Mouse (Mus musculus) frontal cortex, postnatal 25 days (tissue): ENCODE data around the gene Slc8a3.

Experiments
- DNase-seq, 2 experiments: peaks; one replicate each; pipeline ENCODE4 v3.0.0; 2022; ENCODE audit warnings: low spot score in 2 of 2

Gene Slc8a3

DNA sequence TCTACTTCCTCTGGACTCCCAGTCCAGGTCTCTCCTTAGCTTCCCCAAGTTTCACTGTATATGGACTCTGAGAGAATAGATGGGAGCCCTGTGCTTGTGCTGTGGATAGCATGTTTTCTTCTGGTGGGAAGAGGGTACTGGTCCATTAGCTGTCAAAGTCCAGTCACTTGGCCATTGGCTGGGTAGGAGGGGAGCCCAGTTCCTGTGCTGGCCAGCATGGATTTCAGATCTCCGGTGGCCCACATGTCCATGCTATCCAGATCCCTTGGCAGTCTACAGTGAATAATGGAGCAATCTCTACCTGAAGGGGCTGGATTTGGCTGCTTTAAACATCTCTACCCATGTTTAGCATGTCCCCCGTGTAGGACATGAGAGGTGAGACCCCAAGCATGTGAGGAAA, 148.0 kb downstream of the Slc8a3 start:
- DNase-seq = no peak

DNA sequence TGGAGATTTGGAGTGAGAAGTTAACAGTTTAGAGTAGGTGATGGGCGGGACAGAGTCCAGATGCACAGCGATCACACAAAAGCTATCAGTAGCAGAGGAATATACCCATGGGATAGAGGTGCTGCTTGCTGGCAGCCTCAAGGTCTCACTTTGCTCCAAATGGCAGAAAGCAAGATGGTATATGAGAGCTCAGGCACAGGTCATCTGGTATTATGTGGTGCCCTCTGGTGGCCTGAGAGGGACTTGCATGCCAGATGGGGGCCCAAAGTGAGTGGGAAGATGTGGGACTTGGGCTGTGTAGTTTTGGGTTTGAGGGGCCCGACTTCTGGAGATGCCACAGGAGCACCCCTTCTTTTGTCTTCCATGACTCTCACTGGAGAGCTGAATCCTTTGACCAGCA, 150.9 kb downstream of the Slc8a3 start:
- peak; percentile 50 to 62 for DNase-seq

DNA sequence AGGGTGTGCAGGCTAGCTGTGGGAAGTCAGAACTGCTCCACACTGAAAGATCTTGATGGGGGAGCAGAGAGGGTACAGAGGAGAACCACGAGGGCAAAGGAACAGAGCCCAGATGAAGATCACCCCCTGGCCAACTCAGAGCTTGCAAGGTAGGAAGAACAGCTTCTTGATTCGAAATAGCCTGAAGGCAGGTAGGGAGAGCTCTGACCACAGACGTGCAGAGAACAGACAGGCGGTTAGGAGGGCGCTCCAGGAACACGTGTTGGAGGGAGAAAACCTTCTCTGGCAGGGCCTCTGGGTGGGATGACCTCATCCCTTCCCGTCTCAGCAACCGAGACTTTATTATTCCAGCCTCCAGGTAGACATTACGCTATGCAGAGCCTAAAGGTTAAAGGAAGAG, 157.7 kb downstream of the Slc8a3 start:
- DNase-seq = no peak

DNA sequence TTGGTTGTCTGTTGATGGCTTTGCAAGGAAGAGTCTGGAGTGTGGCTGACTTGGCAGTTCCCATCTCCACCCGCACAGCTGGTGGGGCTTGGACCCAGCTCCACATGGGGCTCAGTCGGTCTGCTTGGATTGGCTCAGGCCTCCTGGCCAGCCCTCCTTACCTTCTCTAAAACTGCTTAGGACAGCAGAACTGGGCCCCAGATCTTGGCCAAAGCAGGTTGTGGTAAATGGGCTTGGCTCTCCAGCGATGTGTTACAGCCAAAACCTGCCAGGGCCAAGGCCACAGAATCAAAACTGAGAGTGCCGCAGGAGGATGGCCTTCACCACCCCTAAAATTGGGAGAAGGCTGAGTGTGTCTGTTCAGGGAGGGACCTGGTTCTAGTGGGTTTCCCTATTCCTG, 159.1 kb downstream of the Slc8a3 start:
- DNase-seq = no peak

DNA sequence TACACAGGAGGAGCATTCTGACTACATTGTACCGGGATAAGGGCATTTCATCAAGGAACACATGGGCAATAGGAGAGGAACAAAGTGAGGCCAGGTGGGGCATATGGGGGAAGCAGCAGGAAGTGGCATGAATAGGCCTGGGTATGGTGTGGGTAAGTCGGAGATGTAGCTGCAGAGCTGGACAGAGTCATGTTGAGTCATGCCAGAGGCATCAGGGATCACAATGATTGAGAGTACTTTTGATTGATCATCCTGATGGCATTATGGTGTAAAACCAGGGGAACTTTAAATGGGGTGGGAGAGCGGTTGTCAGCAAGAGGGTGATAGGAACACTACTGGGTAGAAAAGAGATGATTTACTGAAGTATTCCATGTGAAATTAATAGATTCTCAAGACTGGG, 160.0 kb downstream of the Slc8a3 start:
- no peak for DNase-seq

DNA sequence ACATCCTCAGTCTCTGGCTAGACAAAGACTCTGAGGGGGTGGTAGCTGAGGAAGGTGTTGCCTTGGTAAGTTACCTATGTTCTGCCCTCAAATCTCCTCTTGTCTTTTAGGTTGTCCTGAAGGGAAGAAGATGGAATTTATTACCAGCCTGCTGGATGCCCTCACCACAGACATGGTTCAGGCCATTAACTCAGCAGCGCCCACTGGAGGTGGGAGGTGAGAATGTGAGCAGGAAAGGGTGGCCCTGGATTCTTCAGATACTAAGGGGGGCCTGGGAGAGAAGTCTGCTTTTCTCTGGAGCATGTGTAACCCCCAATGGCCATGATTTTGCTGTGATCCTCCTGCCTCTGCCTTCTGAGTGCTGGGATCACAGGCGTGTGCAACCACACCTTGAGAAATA, 162.9 kb downstream of the Slc8a3 start:
- DNase-seq = no peak

DNA sequence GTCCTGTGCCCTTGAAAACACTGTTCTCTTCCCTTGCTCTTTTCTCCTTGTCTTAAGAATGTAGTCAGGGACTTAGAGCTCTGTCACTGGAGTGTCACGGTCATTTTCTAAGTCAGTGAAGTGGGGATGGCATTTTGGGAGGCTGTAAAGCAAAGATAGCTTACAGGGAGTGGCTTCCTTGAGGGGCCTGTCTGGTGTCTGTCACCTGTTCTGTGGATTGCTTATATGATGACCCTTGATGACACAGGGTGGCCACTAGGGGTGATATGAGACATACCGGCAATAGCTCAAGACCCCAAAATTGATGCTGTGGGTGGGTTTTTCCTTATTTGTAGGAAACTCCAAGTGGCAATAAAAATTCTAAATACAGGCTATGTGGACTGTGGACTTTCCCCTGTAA, 164.5 kb downstream of the Slc8a3 start:
- no peak for DNase-seq

DNA sequence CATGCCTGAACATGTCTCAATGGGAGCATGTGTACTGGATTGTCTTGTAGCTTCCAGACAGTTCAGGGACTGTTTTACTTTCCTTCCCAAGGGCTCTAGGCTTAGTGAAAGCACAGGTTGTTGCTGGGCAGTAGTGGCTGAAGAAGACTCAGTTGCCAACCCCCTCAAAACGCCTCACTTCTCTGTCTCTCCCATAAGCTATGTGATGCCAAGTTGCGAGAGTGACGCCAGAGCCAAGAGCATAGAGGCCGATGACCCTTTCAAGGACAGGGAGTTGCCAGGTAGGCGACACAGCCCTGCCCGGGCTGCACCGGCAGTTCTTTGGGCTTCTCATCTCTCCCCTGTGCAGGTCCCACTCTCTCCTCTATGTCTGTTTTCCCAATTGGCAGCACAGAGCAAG, 164.9 kb downstream of the Slc8a3 start:
- no peak for DNase-seq

DNA sequence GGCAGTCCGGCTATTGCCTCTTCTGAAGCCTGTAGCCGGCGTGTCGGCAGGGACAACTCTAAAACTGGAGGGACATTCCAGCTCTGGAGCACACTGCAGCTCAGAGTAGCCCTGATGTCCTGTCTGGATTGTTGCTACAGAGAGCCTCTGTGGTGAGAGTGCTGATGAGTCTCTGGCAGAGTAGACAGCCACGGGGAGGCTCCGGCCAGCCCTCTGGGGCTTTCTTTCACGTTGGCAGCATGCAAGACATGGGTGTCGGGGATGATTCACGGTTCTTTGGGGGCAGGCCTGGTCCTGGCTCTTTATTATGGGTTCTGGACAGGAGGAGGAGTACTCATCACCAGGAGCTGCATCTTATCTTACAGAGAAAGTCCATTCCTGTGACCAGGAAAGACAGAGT, 165.8 kb downstream of the Slc8a3 start:
- DNase-seq = no peak

DNA sequence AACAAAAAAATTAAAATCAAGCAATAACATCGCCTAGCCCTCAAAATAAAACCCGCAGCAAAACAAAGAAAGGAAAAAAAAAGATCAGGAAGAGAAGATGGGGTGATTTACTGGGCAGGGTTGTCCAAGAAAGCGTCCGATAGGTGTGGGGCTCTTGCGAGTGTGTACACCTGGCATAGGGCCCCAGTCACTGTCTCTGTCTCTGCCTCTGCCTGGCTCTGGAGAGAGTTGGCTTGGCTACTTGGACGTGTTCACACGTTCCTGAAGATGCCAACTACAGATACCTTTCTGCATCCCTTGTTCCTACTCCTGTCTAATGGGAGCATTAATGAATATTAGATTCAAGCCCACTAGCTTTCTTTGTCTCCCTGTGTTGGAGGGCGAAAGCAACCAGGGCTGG, 166.4 kb downstream of the Slc8a3 start:
- DNase-seq = no peak

DNA sequence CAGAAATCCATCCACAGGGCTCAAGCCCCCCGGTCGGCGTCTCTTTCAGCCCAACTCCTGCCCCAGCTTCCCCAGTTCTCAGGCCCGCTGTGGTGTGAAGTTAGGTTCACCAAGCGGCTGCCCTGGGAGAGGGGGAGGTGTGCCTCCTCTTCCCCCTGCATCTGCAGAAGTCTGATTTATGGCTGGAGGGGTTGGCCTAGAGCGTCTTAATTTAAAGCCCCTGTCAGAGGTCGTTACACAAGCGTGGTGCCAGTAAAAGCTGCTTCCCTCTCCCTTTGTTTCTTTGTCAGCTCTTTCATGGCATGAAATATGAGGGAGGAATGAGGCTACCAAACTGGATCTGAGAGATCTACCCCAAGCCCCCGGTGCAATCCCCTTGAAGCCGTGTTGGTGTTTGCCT, 166.9 kb downstream of the Slc8a3 start:
- DNase-seq = no peak

DNA sequence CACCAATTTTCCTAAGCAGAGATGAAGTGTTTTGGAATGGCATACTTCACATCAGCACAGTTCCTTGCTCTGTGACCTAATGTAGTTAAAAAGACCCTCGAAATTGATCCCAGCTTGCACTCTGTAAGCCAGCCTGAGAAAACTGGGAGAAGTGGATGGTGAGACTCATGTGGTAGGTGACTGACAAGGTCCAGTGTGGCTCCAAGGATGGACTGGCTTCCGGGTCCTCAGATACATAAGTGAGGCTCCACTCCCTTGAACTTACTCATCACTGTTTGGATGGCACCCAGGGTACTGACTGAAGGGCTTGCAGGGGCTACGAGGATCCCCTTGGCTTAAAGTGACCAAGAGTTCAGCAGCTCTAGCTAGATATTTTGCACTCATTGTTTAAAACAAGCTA, 169.4 kb downstream of the Slc8a3 start:
- no peak for DNase-seq

DNA sequence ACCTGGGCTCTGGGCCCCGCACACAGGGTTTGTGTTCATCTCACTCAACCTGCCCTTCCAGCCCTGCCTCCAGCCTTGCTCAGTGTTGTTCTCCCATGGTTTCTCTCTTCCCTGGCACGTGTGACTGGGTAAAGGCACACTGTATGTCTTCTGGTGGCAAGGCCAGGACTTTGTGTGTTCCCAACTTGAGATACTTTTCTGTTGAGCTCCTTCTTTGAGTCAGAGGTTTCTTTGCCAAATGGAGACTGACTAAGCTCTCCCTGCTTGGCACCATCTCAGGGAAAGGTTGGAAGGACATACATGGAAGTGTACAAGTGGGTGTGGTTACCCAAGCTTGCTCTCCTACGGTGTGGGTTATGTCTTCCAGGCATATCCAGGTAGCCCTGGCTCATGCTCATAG, 169.8 kb downstream of the Slc8a3 start:
- no peak for DNase-seq

DNA sequence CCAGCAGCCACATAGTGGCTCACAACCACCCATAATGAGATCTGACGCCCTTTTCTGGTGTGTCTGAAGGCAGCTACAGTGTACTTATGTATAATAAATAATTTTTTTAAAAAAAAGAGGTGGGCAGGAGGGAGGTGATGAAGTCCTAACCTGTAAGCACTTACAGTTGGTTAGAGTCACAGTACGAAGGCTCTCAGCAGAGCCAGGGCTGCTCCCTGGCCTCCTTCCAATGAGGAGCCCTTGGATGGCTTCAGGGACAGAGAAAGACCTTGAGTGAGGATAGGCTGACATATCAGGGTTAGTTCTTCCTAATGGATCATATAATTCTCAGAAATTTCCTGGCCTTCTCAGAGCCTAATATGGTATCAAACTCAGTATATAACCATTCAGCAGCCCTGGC, 171.7 kb downstream of the Slc8a3 start:
- DNase-seq = no peak

DNA sequence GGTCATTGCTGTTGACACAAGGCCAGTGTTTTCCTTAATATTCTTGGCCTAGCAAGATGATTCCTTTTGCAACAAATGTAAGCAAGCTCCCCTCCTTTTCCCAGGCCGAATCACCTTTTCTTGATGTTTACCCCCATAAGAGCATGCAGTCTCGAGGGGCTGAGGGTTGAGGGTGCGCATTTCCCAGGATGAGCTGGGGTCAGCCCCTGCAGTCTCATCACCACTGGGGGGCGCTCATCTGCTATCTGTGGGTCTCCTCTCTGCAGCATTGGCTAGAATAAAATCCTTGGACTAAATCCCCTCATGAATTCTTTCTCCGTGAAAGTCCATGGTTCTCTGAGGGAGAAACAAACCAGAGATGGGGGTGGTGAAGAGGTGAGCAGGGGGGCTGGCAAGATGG, 172.1 kb downstream of the Slc8a3 start:
- DNase-seq = peak in 1 of 2 experiments; percentile 17

DNA sequence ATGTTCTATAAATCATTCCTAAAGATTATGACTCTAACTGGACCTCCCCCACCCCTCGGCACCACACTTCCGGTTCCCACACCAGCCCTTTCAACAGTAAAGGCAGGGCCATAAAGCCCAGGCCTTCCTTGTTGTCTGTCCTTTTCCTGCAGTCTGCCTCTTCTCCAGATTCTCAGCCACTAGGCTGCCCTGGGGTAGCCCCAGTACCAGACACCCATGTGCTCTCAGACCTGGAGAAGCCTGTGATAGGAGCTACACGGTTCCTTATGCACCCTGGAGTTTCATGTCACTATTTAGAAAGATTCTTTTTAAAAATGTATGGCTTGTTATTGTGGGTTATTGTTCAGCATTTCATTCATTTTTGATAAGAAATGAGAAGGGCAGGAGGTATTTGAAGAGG, 172.6 kb downstream of the Slc8a3 start:
- no peak for DNase-seq

DNA sequence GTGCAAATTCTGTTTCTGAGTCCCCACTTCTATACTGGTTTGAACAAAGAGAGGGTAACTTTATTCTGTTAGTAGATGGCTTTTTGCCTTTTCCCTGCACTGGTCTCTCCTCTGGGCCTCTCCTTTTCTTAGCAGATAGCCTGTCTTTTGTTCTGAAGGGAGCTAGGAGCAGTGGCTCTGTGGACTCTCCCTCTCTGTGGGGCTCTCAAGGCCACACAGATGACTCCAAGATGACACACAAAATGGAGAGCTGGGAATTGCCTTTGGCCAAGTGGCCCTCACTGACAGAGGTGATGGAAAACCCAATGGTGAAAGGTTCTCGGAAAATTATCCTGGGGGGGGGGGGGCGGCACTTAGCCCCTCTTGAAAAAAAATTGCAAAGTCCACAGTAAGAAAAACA, 173.0 kb downstream of the Slc8a3 start:
- DNase-seq = no peak

DNA sequence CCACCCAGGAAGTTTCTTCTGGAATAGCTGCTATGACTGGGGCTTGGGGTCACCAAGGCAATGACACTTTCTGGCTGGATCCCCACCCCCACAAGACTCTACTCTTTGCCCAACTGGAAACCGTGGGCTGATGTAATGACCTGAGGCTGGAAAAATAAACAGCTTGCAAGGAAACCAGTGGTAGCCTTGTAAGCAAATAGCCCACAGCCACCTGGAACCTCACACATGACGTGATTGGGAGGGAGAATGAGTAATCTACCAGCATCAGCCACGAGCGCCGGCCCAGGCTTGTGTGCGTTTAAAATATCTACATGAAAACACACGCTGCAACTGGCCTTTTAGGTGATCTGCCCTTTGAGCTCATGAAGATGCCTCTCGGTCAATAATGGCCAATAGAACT, 176.1 kb downstream of the Slc8a3 start:
- DNase-seq = no peak

DNA sequence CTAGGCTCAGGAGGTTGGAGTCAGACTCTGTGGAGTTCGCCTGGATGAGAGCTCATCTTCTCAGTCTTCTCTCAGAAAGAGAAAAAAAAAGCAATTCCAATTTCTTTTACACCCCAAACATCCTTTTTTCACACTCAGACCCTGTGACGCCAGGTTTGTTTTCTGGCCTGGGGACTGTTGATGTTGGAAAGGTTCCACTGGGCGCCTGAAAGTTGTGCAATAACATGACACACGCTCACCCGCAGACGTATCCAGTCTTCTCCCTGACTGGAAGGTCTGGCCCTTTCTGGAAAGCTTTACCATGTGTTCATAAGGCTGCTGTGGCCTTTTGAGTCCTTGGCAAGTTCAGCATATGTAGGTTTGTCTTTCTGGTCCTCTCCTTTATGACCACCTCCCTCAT, 177.3 kb downstream of the Slc8a3 start:
- DNase-seq = no peak

DNA sequence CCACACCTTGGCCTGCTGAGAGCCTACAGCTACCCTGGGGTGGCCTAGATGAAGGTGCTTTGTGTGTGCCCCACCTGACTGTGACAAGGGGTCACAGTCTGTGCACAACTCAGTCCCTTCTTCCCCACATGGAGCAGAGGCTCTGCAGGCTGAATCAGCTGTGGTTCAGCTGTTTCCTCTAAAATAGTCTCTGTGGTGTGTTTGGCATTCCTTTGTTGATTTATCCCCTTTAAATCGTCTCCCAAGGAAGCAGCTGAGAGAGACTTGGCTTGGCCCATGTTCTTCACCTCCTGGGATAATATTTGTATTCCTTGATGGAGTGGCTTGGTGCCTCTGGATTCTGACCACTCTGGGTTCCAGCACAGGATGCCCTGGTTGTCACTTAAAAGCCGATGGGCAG, 180.9 kb downstream of the Slc8a3 start:
- DNase-seq = no peak

DNA sequence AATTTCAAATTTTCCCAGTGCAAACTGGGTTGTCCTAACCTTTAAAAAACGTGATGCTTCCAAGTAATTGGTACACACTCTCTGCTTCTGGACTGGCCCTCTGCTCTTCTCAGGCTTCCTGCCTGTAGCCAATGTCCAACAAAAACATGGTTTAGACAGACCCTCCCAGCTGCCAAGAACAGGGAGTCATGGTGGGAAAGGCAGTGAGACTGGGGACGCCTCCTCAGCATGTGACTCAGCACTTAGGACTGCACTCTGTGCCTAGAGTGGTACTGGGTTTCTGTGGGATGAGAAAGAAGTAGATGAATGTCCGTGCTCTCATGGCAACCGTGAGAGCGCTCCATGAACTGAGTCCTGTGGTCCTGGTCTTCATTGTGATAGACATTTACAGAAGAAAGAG, 182.1 kb downstream of the Slc8a3 start:
- no peak for DNase-seq

DNA sequence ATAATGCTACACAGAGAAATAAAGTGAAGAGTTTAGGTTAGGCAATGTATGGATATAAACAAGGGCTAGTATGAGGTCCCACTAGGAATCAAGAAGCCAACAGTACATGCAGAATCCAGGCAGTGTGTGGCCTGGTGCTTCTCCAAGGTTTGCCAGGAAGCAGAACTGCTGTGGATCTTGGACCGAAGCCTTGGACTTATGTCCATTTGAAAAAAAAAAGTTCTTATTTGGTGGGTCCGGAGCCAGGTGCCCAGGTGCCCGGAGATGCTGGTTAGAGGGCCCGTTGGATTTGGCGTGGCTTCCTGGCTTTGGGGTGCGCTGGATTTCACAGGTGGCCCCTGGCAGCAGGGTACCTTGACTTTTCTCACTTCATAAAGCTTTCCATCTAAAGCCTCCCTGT, 185.0 kb downstream of the Slc8a3 start:
- DNase-seq = no peak
